Mouse (Mus musculus) Patski (cell line): Measurements from ENCODE around the gene Lifr. TPM values are rescaled to one million over a fixed set of nuclear protein-coding genes. Genes with fewer than 3 reads are reported as not detected.

Experiments used
- ATAC-seq: fragments of 100-300 bp; one replicate; pipeline ENCODE4 v1.8.0; 2021
- CTCF ChIA-PET: fragments of 350-600 bp; sonication (Branson Sonifier 250); formaldehyde crosslinking; loops from one replicate; lab custom pipeline; 2022; ENCODE audit warnings: inconsistent platforms; lab: Charles Lee
- POLR2A ChIA-PET: fragments of 350-600 bp; sonication (Branson Sonifier 250); formaldehyde crosslinking; loops from one replicate; lab custom pipeline; 2022; ENCODE audit warnings: antibody characterized with exemption, inconsistent platforms; lab: Charles Lee
- DNase-seq: peaks from one replicate; pipeline ENCODE4 v3.0.0-alpha.2; 2011; ENCODE audit warnings: low read depth, low spot score
- H3K27me3 ChIP-seq: fragments of 371-371 bp; one replicate; pipeline ENCODE4 v1.5.1; 2021
- CTCF ChIP-seq: fragments of 100-300 bp; IDR thresholded peaks from one replicate; pipeline ENCODE4 v1.5.1; 2021
- in situ Hi-C: fragments of 300-500 bp; cut with MboI; formaldehyde crosslinking; loops from 3 replicates; pipeline ENCODE4 v1.11.1; 2018; ENCODE audit warnings: low pct_unique_long_range_greater_than_20kb, mixed read lengths
- polyA plus RNA-seq: library from polyadenylated mRNA; unstranded; gene quantifications from one replicate; pipeline ENCODE4 v1.2.3, GENCODE M21; 2021

Gene Lifr
- polyA plus RNA-seq, 1 experiment from 2014 or later, result 47.1 TPM

GRCm38 (mm10) chr15:7167906-7168532, 77.6 kb downstream of the Lifr start:
- ATAC-seq (no peak), DNase-seq (no peak)
- in situ Hi-C loops, result no loop called here
- TF ChIP-seq CTCF, result no peak
- H3K27me3 ChIP-seq, result no peaks in the 10 kb centered on the region
- ChIA-PET POLR2A (no interaction called here), CTCF (no interaction called here)

GRCm38 (mm10) chr15:7172875-7173274, 82.5 kb downstream of the Lifr start:
- ATAC-seq, result no peak
- TF ChIP-seq CTCF, result no peak
- H3K27me3 ChIP-seq, result no peaks in the 10 kb centered on the region
- no peak for DNase-seq
- CTCF ChIA-PET, result interaction anchor here (0.9 kb wide), 1 partner anchor 8 kb away, joined by 3 read pairs; no protein-coding TSS in a partner anchor
- POLR2A ChIA-PET, result no interaction called here
- in situ Hi-C loops, result no loop called here

GRCm38 (mm10) chr15:7173346-7173745, 82.9 kb downstream of the Lifr start:
- no peak for TF ChIP-seq CTCF
- in situ Hi-C loops, result no loop called here
- CTCF ChIA-PET, result interaction anchor here (0.9 kb wide), 1 partner anchor 8 kb away, joined by 3 read pairs; no protein-coding TSS in a partner anchor
- no peaks in the 10 kb centered on the region for H3K27me3 ChIP-seq
- POLR2A ChIA-PET, result no interaction called here
- ATAC-seq (no peak), DNase-seq (no peak)

- in situ Hi-C loops, result no loop called here
- POLR2A ChIA-PET, result no interaction called here
- TF ChIP-seq CTCF, result no peak
Observed at GRCm38 (mm10) chr15:7173776-7174175, 83.4 kb downstream of the Lifr start.

GRCm38 (mm10) chr15:7180576-7180975, 90.2 kb downstream of the Lifr start:
- POLR2A ChIA-PET, result no interaction called here
- no peak for ATAC-seq
- in situ Hi-C loops, result no loop called here
- H3K27me3 ChIP-seq, result no peaks in the 10 kb centered on the region
- CTCF ChIA-PET, result no interaction called here
- no peak for DNase-seq
- TF ChIP-seq CTCF, result no peak

More at GRCm38 (mm10) chr15:7173776-7174175, 83.4 kb downstream of the Lifr start:
- no peak for ATAC-seq
- no peaks in the 10 kb centered on the region for H3K27me3 ChIP-seq
- CTCF ChIA-PET, result no interaction called here
- DNase-seq, result no peak

GRCm38 (mm10) chr15:7187682-7188081, 97.3 kb downstream of the Lifr start:
- in situ Hi-C loops, result no loop called here
- DNase-seq (no peak), ATAC-seq (peak; percentile 54)
- ChIA-PET POLR2A (no interaction called here), CTCF (no interaction called here)
- H3K27me3 ChIP-seq, result no peaks in the 10 kb centered on the region
- no peak for TF ChIP-seq CTCF

- H3K27me3 ChIP-seq, result no peaks in the 10 kb centered on the region
- DNase-seq (no peak), ATAC-seq (no peak)
- in situ Hi-C loops, result no loop called here
- POLR2A ChIA-PET, result no interaction called here
- CTCF ChIA-PET, result no interaction called here
- no peak for TF ChIP-seq CTCF
Observed at GRCm38 (mm10) chr15:7189678-7190454, 99.5 kb downstream of the Lifr start.

GRCm38 (mm10) chr15:7191074-7191473, 100.7 kb downstream of the Lifr start:
- in situ Hi-C loops, result no loop called here
- POLR2A ChIA-PET, result interaction anchor here (1.7 kb wide), 1 partner anchor 11 kb away, joined by 3 read pairs; no protein-coding TSS in a partner anchor
- DNase-seq, result no peak
- no peak for TF ChIP-seq CTCF
- ATAC-seq, result no peak
- CTCF ChIA-PET, result interaction anchor here (1.2 kb wide), 1 partner anchor 8 kb away, joined by 3 read pairs; no protein-coding TSS in a partner anchor
- H3K27me3 ChIP-seq, result no peaks in the 10 kb centered on the region

GRCm38 (mm10) chr15:7192582-7192981, 102.2 kb downstream of the Lifr start:
- CTCF ChIA-PET, result interaction anchor here (1.6 kb wide), 1 partner anchor 10 kb away, joined by 7 read pairs; no protein-coding TSS in a partner anchor
- TF ChIP-seq CTCF, result no peak
- ATAC-seq, result no peak
- in situ Hi-C loops, result no loop called here
- no peak for DNase-seq
- POLR2A ChIA-PET, result no interaction called here
- H3K27me3 ChIP-seq, result no peaks in the 10 kb centered on the region

GRCm38 (mm10) chr15:7194147-7194720, 103.8 kb downstream of the Lifr start:
- in situ Hi-C loops, result no loop called here
- TF ChIP-seq CTCF, result no peak
- ChIA-PET POLR2A (no interaction called here), CTCF (no interaction called here)
- H3K27me3 ChIP-seq, result no peaks in the 10 kb centered on the region
- ATAC-seq, result no peak
- DNase-seq, result no peak
